Mouse (Mus musculus): Measurements from ENCODE around the gene Ifrd1. TPM values are rescaled to one million over a fixed set of nuclear protein-coding genes. Genes with fewer than 3 reads are reported as not detected.

Ifrd1 gene
- polyA plus RNA-seq, 1 experiment from 2014 or later, result 164 TPM

- H3K4me2 ChIP-seq, result no peak overlapping the region
- H3K4me1 ChIP-seq (replicated peaks), result no peaks in the 10 kb centered on the region
- H3K9ac ChIP-seq, result no peak overlapping the region
- peaks cover 77% of the 10 kb centered on the region for H3K36me3 ChIP-seq
- H3K27ac ChIP-seq, result no peak overlapping the region
- ATAC-seq (ENCODE audit: low FRiP score), result no peak
- WGBS, result 90% methylated on average over 3 of the region's 3 CpGs
- no peaks in the 10 kb centered on the region for H3K27me3 ChIP-seq
- no peaks in the 10 kb centered on the region for H3K9me3 ChIP-seq
- H3K4me3 ChIP-seq, result no peak overlapping the region
These were observed 39.3 kb downstream of the Ifrd1 start for GRCm38 (mm10) chr12:40209049-40209448.

- H3K9ac ChIP-seq, result no peak overlapping the region
- 95% methylated on average over 4 of the region's 4 CpGs for WGBS
- ATAC-seq (ENCODE audit: low FRiP score), result no peak
- H3K36me3 ChIP-seq, result peaks cover 72% of the 10 kb centered on the region
- no peaks in the 10 kb centered on the region for H3K9me3 ChIP-seq
- no peak overlapping the region for H3K4me3 ChIP-seq
- no peak overlapping the region for H3K27ac ChIP-seq
- no peaks in the 10 kb centered on the region for H3K27me3 ChIP-seq
- no peaks in the 10 kb centered on the region for H3K4me1 ChIP-seq (replicated peaks)
- H3K4me2 ChIP-seq, result no peak overlapping the region
These were observed 40.4 kb downstream of the Ifrd1 start for GRCm38 (mm10) chr12:40207909-40208308.

GRCm38 (mm10) chr12:40202161-40203035 lies 45.9 kb downstream of the Ifrd1 start:
- Histone ChIP-seq H3K4me3 (no peak overlapping the region), H3K4me2 (no peak overlapping the region), H3K36me3 (peaks cover 48% of the 10 kb centered on the region), H3K27me3 (no peaks in the 10 kb centered on the region), H3K9me3 (no peaks in the 10 kb centered on the region), H3K4me1 (replicated peaks) (no peaks in the 10 kb centered on the region), H3K9ac (no peak overlapping the region), H3K27ac (no peak overlapping the region)
- WGBS, result 92% methylated on average over 7 of the region's 7 CpGs
- ATAC-seq (ENCODE audit: low FRiP score), result no peak; the same call in 1 of the 2 replicates

GRCm38 (mm10) chr12:40200484-40201235 lies 47.6 kb downstream of the Ifrd1 start:
- 92% methylated on average over 6 of the region's 6 CpGs for WGBS
- Histone ChIP-seq H3K36me3 (peaks cover 36% of the 10 kb centered on the region), H3K27ac (no peak overlapping the region), H3K4me1 (replicated peaks) (no peaks in the 10 kb centered on the region), H3K27me3 (no peaks in the 10 kb centered on the region), H3K9ac (no peak overlapping the region), H3K4me2 (no peak overlapping the region), H3K9me3 (no peaks in the 10 kb centered on the region), H3K4me3 (no peak overlapping the region)
- no peak for ATAC-seq (ENCODE audit: low FRiP score)

GRCm38 (mm10) chr12:40199795-40200402 lies 48.4 kb downstream of the Ifrd1 start:
- Histone ChIP-seq H3K27me3 (no peaks in the 10 kb centered on the region), H3K9ac (no peak overlapping the region), H3K4me3 (no peak overlapping the region), H3K9me3 (no peaks in the 10 kb centered on the region), H3K36me3 (peaks cover 29% of the 10 kb centered on the region), H3K4me2 (no peak overlapping the region), H3K4me1 (replicated peaks) (no peaks in the 10 kb centered on the region), H3K27ac (no peak overlapping the region)
- ATAC-seq (ENCODE audit: low FRiP score), result 0 out of 2 replicates have a peak, but pooled peaks have one; percentile 10
- 51% methylated on average over 7 of the region's 7 CpGs for WGBS

GRCm38 (mm10) chr12:40199302-40199701 lies 49.0 kb downstream of the Ifrd1 start, which contains the start of gene Lsmem1:
Lsmem1 (minus strand) TSS chr12:40199490.
- ATAC-seq (ENCODE audit: low FRiP score), result 0 out of 2 replicates have a peak, but pooled peaks have one; percentile 49
- WGBS, result 85% methylated on average over 8 of the region's 8 CpGs

GRCm38 (mm10) chr12:40198427-40198826 lies 49.9 kb downstream of the Ifrd1 start:
- no peak for ATAC-seq (ENCODE audit: low FRiP score)
- Histone ChIP-seq H3K9me3 (no peaks in the 10 kb centered on the region), H3K4me3 (no peak overlapping the region), H3K4me1 (replicated peaks) (no peaks in the 10 kb centered on the region), H3K27me3 (no peaks in the 10 kb centered on the region), H3K4me2 (no peak overlapping the region), H3K36me3 (peaks cover 14% of the 10 kb centered on the region), H3K27ac (no peak overlapping the region), H3K9ac (no peak overlapping the region)
- WGBS, result 90% methylated on average over 9 of the region's 9 CpGs

More at GRCm38 (mm10) chr12:40199302-40199701, 49.0 kb downstream of the Ifrd1 start, which contains the start of gene Lsmem1:
- H3K9ac ChIP-seq, result no peak within 1 kb of the TSS
- no peaks in the 10 kb centered on the region for H3K4me1 ChIP-seq (replicated peaks)
- H3K4me3 ChIP-seq, result no peak within 1 kb of the TSS
- H3K27ac ChIP-seq, result no peak within 1 kb of the TSS
- H3K27me3 ChIP-seq, result no peaks in the 10 kb centered on the region
- no peak within 1 kb of the TSS for H3K4me2 ChIP-seq
- H3K9me3 ChIP-seq, result no peaks in the 10 kb centered on the region
- H3K36me3 ChIP-seq, result peaks cover 23% of the 10 kb centered on the region

- Histone ChIP-seq H3K9ac (no peak overlapping the region), H3K36me3 (peaks cover 14% of the 10 kb centered on the region), H3K27ac (no peak overlapping the region), H3K4me1 (replicated peaks) (no peaks in the 10 kb centered on the region), H3K9me3 (no peaks in the 10 kb centered on the region), H3K27me3 (no peaks in the 10 kb centered on the region), H3K4me2 (no peak overlapping the region), H3K4me3 (no peak overlapping the region)
- ATAC-seq (ENCODE audit: low FRiP score), result no peak
- 98% methylated on average over 5 of the region's 5 CpGs for WGBS
These were observed 50.3 kb downstream of the Ifrd1 start for GRCm38 (mm10) chr12:40198019-40198418.

- Histone ChIP-seq H3K36me3 (peaks cover 10% of the 10 kb centered on the region), H3K4me2 (no peak overlapping the region), H3K27me3 (no peaks in the 10 kb centered on the region), H3K4me3 (no peak overlapping the region), H3K9ac (no peak overlapping the region), H3K27ac (no peak overlapping the region), H3K9me3 (no peaks in the 10 kb centered on the region), H3K4me1 (replicated peaks) (no peaks in the 10 kb centered on the region)
- no peak for ATAC-seq (ENCODE audit: low FRiP score)
These were observed 50.8 kb downstream of the Ifrd1 start for GRCm38 (mm10) chr12:40197511-40197910.

- H3K4me1 ChIP-seq (replicated peaks), result no peaks in the 10 kb centered on the region
- no peak overlapping the region for H3K4me3 ChIP-seq
- H3K9ac ChIP-seq, result no peak overlapping the region
- no peaks in the 10 kb centered on the region for H3K36me3 ChIP-seq
- 93% methylated on average over 3 of the region's 3 CpGs for WGBS
- no peak overlapping the region for H3K4me2 ChIP-seq
- H3K27me3 ChIP-seq, result no peaks in the 10 kb centered on the region
- H3K27ac ChIP-seq, result no peak overlapping the region
- H3K9me3 ChIP-seq, result peaks cover 5% of the 10 kb centered on the region; the same call in 1 of the 2 replicates
- ATAC-seq (ENCODE audit: low FRiP score), result no peak
These were observed 62.8 kb downstream of the Ifrd1 start for GRCm38 (mm10) chr12:40185474-40185873.

GRCm38 (mm10) chr12:40177089-40177488 lies 71.2 kb downstream of the Ifrd1 start:
- H3K9ac ChIP-seq, result no peak overlapping the region
- no peaks in the 10 kb centered on the region for H3K36me3 ChIP-seq
- H3K4me3 ChIP-seq, result no peak overlapping the region
- H3K4me2 ChIP-seq, result no peak overlapping the region
- ATAC-seq (ENCODE audit: low FRiP score), result no peak
- H3K27me3 ChIP-seq, result no peaks in the 10 kb centered on the region
- peaks cover 6% of the 10 kb centered on the region; the same call in 1 of the 2 replicates for H3K9me3 ChIP-seq
- no peaks in the 10 kb centered on the region for H3K4me1 ChIP-seq (replicated peaks)
- WGBS, result 68% methylated on average over 6 of the region's 6 CpGs
- H3K27ac ChIP-seq, result no peak overlapping the region

GRCm38 (mm10) chr12:40176158-40176557 lies 72.1 kb downstream of the Ifrd1 start:
- Histone ChIP-seq H3K9ac (no peak overlapping the region), H3K36me3 (no peaks in the 10 kb centered on the region), H3K27ac (no peak overlapping the region), H3K4me3 (no peak overlapping the region), H3K27me3 (no peaks in the 10 kb centered on the region), H3K9me3 (peaks cover 4% of the 10 kb centered on the region; the same call in 1 of the 2 replicates), H3K4me1 (replicated peaks) (no peaks in the 10 kb centered on the region), H3K4me2 (no peak overlapping the region)
- ATAC-seq (ENCODE audit: low FRiP score), result no peak
- WGBS, result 87% methylated on average over 2 of the region's 2 CpGs
